Mouse (Mus musculus) C2C12 (cell line): ENCODE measurements around the gene Srms. TPM values are rescaled to one million over a fixed set of nuclear protein-coding genes. Genes with fewer than 3 reads are reported as not detected.

Experiments used
- H3K27me3 ChIP-seq: one replicate; pipeline ENCODE4 v1.6.1; 2011; ENCODE audit not compliant: control insufficient read depth, insufficient read depth, insufficient read length
- H3K36me3 ChIP-seq: one replicate; pipeline ENCODE4 v1.6.1; 2011; ENCODE audit not compliant: control insufficient read depth, insufficient read depth
- H3K4me3 ChIP-seq: one replicate; pipeline ENCODE4 v1.5.1; 2011; ENCODE audit warnings: mild to moderate bottlenecking, control low read depth; ENCODE audit not compliant: poor library complexity, insufficient read depth, severe bottlenecking
- H3K79me2 ChIP-seq: one replicate; pipeline ENCODE4 v1.6.1; 2011; ENCODE audit not compliant: control insufficient read depth, insufficient read depth
- H3K79me3 ChIP-seq: one replicate; pipeline ENCODE4 v1.6.1; 2011; ENCODE audit warnings: low read depth, control low read depth
- H3ac ChIP-seq: one replicate; pipeline ENCODE3; 2011; ENCODE audit warnings: low read depth; ENCODE audit not compliant: control insufficient read depth, insufficient read length
- CEBPB ChIP-seq: IDR thresholded peaks from one replicate; pipeline ENCODE4 v1.6.1; 2011; ENCODE audit warnings: low read depth, mild to moderate bottlenecking, control low read depth, moderate library complexity
- CTCF ChIP-seq: IDR thresholded peaks from one replicate; pipeline ENCODE4 v1.5.1; 2011; ENCODE audit not compliant: control insufficient read depth, insufficient read depth, insufficient read length
- FOSL1 ChIP-seq: IDR thresholded peaks from one replicate; pipeline ENCODE4 v1.8.0; 2011; ENCODE audit warnings: mild to moderate bottlenecking, low read length; ENCODE audit not compliant: poor library complexity, insufficient read depth, severe bottlenecking
- MAX ChIP-seq: IDR thresholded peaks from one replicate; pipeline ENCODE4 v1.6.1; 2011; ENCODE audit warnings: mild to moderate bottlenecking, control low read depth
- MYOD1 ChIP-seq: IDR thresholded peaks from one replicate; pipeline ENCODE4 v1.6.1; 2011; ENCODE audit warnings: low read depth; ENCODE audit not compliant: control insufficient read depth, insufficient read length
- MYOG ChIP-seq: IDR thresholded peaks from one replicate; pipeline ENCODE4 v1.6.1; 2011; ENCODE audit not compliant: control insufficient read depth, insufficient read length; ENCODE audit errors: extremely low read depth
- USF1 ChIP-seq: IDR thresholded peaks from one replicate; pipeline ENCODE4 v1.6.1; 2011; ENCODE audit warnings: low read depth, mild to moderate bottlenecking, control low read depth, moderate library complexity
- polyA plus RNA-seq: library from polyadenylated mRNA; unstranded; fragments of >200 nt; fragmentation: generic; extraction: Trizol; gene quantifications from one replicate; pipeline ENCODE4 v1.2.1, GENCODE M21; 2012; ENCODE audit warnings: missing spikeins

Gene Srms
- polyA plus RNA-seq, 1 experiment, result not detected

- Histone ChIP-seq H3K79me2 (no peaks in the 10 kb centered on the region), H3K36me3 (peaks cover 13% of the 10 kb centered on the region), H3K27me3 (no peaks in the 10 kb centered on the region), H3K79me3 (no peaks in the 10 kb centered on the region), H3K4me3 (no peak overlapping the region), H3ac (no peak overlapping the region)
- TF ChIP-seq CEBPB, result no peak
- no peak for TF ChIP-seq CTCF
- no peak for TF ChIP-seq MAX
- no peak for TF ChIP-seq FOSL1
- TF ChIP-seq USF1, result no peak
- no peak for TF ChIP-seq MYOG
- no peak for TF ChIP-seq MYOD1
These were observed 25.2 kb upstream of the Srms start for GRCm38 (mm10) chr2:181238091-181238610.

GRCm38 (mm10) chr2:181237251-181238014 lies 24.4 kb upstream of the Srms start:
- Histone ChIP-seq H3K36me3 (peaks cover 20% of the 10 kb centered on the region), H3K4me3 (no peak overlapping the region), H3ac (no peak overlapping the region), H3K79me3 (no peaks in the 10 kb centered on the region), H3K27me3 (no peaks in the 10 kb centered on the region), H3K79me2 (no peaks in the 10 kb centered on the region)
- TF ChIP-seq CTCF (no peak), MYOD1 (no peak), MYOG (no peak), FOSL1 (no peak), MAX (no peak), CEBPB (no peak), USF1 (no peak)

GRCm38 (mm10) chr2:181235681-181236566 lies 22.9 kb upstream of the Srms start:
- Histone ChIP-seq H3K4me3 (no peak overlapping the region), H3ac (no peak overlapping the region), H3K79me3 (no peaks in the 10 kb centered on the region), H3K79me2 (no peaks in the 10 kb centered on the region), H3K27me3 (no peaks in the 10 kb centered on the region), H3K36me3 (peaks cover 24% of the 10 kb centered on the region)
- TF ChIP-seq MAX (no peak), FOSL1 (no peak), MYOD1 (no peak), MYOG (no peak), CEBPB (no peak), USF1 (no peak), CTCF (no peak)

- H3ac ChIP-seq, result no peak overlapping the region
- no peaks in the 10 kb centered on the region for H3K27me3 ChIP-seq
- no peaks in the 10 kb centered on the region for H3K79me2 ChIP-seq
- no peak overlapping the region for H3K4me3 ChIP-seq
- no peaks in the 10 kb centered on the region for H3K79me3 ChIP-seq
- H3K36me3 ChIP-seq, result peaks cover 28% of the 10 kb centered on the region
- TF ChIP-seq FOSL1, result no peak
- TF ChIP-seq MYOD1, result no peak
- no peak for TF ChIP-seq CEBPB
- no peak for TF ChIP-seq USF1
- no peak for TF ChIP-seq MYOG
- no peak for TF ChIP-seq MAX
- TF ChIP-seq CTCF, result no peak
These were observed 21.7 kb upstream of the Srms start for GRCm38 (mm10) chr2:181234680-181235079.

GRCm38 (mm10) chr2:181233443-181233842 lies 20.5 kb upstream of the Srms start:
- Histone ChIP-seq H3K36me3 (peaks cover 28% of the 10 kb centered on the region), H3K27me3 (no peaks in the 10 kb centered on the region), H3K79me3 (no peaks in the 10 kb centered on the region), H3K79me2 (no peaks in the 10 kb centered on the region), H3K4me3 (no peak overlapping the region), H3ac (no peak overlapping the region)
- no peak for TF ChIP-seq CTCF
- TF ChIP-seq CEBPB, result no peak
- TF ChIP-seq MYOG, result no peak
- no peak for TF ChIP-seq USF1
- TF ChIP-seq MAX, result no peak
- no peak for TF ChIP-seq FOSL1
- no peak for TF ChIP-seq MYOD1
